Mouse (Mus musculus): ENCODE data around the gene Hlf. TPM values are rescaled to one million over a fixed set of nuclear protein-coding genes. Genes with fewer than 3 reads are reported as not detected.

The Hlf gene
- total RNA-seq, 1 experiment: 1.4 TPM

DNA sequence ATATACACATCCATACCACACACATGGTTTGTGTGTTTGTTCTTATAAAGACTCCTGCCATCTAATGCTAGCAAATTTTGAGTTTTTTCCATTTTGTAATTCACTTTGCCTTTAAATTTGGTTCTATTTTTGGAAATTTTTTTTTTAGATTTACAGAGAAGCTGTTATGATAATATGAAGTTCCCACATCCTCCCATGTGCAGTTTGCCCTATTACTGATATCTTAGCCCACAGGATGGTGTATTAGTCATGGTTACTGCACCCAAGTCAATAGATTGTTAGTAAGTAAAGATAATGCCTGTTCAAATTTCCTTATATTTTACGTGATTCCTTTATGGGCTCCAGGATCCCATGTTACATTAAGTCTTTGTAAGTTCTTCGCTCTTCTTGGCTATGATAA is 96.1 kb downstream of the Hlf start:
- no peak for TF ChIP-seq HCFC1 (IDR thresholded peaks at IDR 0.05; ENCODE audit: borderline replicate concordance, insufficient read depth, low read length)
- TF ChIP-seq CHD2 (IDR thresholded peaks at IDR 0.05; ENCODE audit: low read depth, low read length): no peak
- TF ChIP-seq ZC3H11A (IDR thresholded peaks at IDR 0.05; ENCODE audit: borderline replicate concordance, low read depth, low read length): no peak
- no peak for TF ChIP-seq ZNF384 (IDR thresholded peaks at IDR 0.05; ENCODE audit: low read depth, low read length)
- no peak for TF ChIP-seq MAFK (IDR thresholded peaks at IDR 0.05; ENCODE audit: insufficient read depth, low read depth, low read length)
- in situ Hi-C loops (cut with MboI; ENCODE audit: low sequenced_read_pairs in 2 of 2, unreplicated experiment in 2 of 2): no loop called here

DNA sequence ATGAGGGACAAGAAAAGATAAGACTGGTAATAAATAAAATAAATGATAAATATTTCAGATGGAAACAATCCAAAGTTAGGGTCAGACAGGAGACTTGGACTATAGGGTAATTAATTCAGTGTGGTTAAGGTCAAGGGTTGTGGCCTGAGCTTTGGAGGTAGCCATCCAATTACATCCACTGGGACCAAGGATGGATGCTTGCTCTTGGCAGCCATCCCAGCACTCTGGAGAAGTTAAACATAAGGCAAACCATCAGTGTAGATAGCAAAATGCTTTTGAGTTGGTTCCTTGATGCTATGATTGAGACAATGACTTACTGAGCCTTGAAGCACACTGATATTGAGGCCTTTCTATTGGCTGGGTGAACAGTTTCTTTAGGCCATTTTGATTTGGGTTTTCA is 97.9 kb downstream of the Hlf start:
- DNase-seq (ENCODE audit: low read depth, low spot score): no peak
- in situ Hi-C loops (cut with MboI; ENCODE audit: low sequenced_read_pairs in 2 of 2, unreplicated experiment in 2 of 2): no loop called here
- Histone ChIP-seq H3K27ac (ENCODE audit: insufficient read depth, low read depth, low read length, poor library complexity, severe bottlenecking) (no peak overlapping the region), H3K36me3 (ENCODE audit: control insufficient read depth, insufficient read depth, low read length, poor library complexity, severe bottlenecking) (no peaks in the 10 kb centered on the region), H3K9ac (ENCODE audit: insufficient read depth, low read depth, low read length, poor library complexity, severe bottlenecking) (no peak overlapping the region), H3K4me1 (ENCODE audit: control insufficient read depth in 2 of 2, insufficient read depth in 2 of 2, low read length in 2 of 2, poor library complexity in 1 of 2) (no peaks in the 10 kb centered on the region), H3K4me3 (ENCODE audit: insufficient read depth in 1 of 2, low read depth in 1 of 2, low read length in 2 of 2, poor library complexity in 1 of 2, severe bottlenecking in 1 of 2) (no peak overlapping the region), H3K9me3 (ENCODE audit: control insufficient read depth, insufficient read depth, low read depth, low read length) (no peaks in the 10 kb centered on the region)
- TF ChIP-seq ZNF384 (IDR thresholded peaks at IDR 0.05; ENCODE audit: low read depth, low read length): no peak
- TF ChIP-seq ZC3H11A (IDR thresholded peaks at IDR 0.05; ENCODE audit: borderline replicate concordance, low read depth, low read length): no peak

More for the DNA sequence above, 96.1 kb downstream of the Hlf start:
- H3K9ac ChIP-seq (ENCODE audit: insufficient read depth, low read depth, low read length, poor library complexity, severe bottlenecking): no peak overlapping the region
- no peaks in the 10 kb centered on the region for H3K9me3 ChIP-seq (ENCODE audit: control insufficient read depth, insufficient read depth, low read depth, low read length)
- DNase-seq (ENCODE audit: low read depth, low spot score): no peak
- no peaks in the 10 kb centered on the region for H3K36me3 ChIP-seq (ENCODE audit: control insufficient read depth, insufficient read depth, low read length, poor library complexity, severe bottlenecking)
- no peak overlapping the region for H3K4me3 ChIP-seq (ENCODE audit: insufficient read depth in 1 of 2, low read depth in 1 of 2, low read length in 2 of 2, poor library complexity in 1 of 2, severe bottlenecking in 1 of 2)
- H3K4me1 ChIP-seq (ENCODE audit: control insufficient read depth in 2 of 2, insufficient read depth in 2 of 2, low read length in 2 of 2, poor library complexity in 1 of 2): no peaks in the 10 kb centered on the region
- no peak overlapping the region for H3K27ac ChIP-seq (ENCODE audit: insufficient read depth, low read depth, low read length, poor library complexity, severe bottlenecking)

DNA sequence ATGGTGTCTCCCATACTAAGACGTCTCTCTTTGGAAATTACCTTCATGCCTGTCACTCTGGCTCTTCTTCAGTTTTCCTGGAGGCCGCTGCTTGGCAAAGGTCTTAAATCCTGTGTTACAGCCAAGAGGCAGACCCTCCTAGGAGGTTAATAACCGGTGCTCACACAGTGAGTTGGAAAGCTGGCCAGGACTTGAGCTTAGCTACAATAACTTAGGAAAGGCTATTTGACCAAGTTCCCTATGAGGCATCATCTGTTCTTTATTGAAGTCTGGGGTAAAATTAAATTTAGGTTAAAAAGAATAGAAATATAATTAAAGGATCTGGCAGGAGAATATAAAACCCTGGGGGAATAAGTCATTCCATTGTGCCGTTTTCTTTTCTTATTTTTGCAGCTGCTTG is 99.5 kb downstream of the Hlf start:
- DNase-seq (ENCODE audit: low read depth, low spot score): no peak
- H3K4me1 ChIP-seq (ENCODE audit: control insufficient read depth in 2 of 2, insufficient read depth in 2 of 2, low read length in 2 of 2, poor library complexity in 1 of 2): no peaks in the 10 kb centered on the region
- no peaks in the 10 kb centered on the region for H3K9me3 ChIP-seq (ENCODE audit: control insufficient read depth, insufficient read depth, low read depth, low read length)
- no peaks in the 10 kb centered on the region for H3K36me3 ChIP-seq (ENCODE audit: control insufficient read depth, insufficient read depth, low read length, poor library complexity, severe bottlenecking)
- no peak overlapping the region for H3K9ac ChIP-seq (ENCODE audit: insufficient read depth, low read depth, low read length, poor library complexity, severe bottlenecking)
- in situ Hi-C loops (cut with MboI; ENCODE audit: low sequenced_read_pairs in 2 of 2, unreplicated experiment in 2 of 2): no loop called here
- H3K4me3 ChIP-seq (ENCODE audit: insufficient read depth in 1 of 2, low read depth in 1 of 2, low read length in 2 of 2, poor library complexity in 1 of 2, severe bottlenecking in 1 of 2): no peak overlapping the region
- no peak overlapping the region for H3K27ac ChIP-seq (ENCODE audit: insufficient read depth, low read depth, low read length, poor library complexity, severe bottlenecking)
- TF ChIP-seq ZC3H11A (IDR thresholded peaks at IDR 0.05; ENCODE audit: borderline replicate concordance, low read depth, low read length): no peak
- TF ChIP-seq ZNF384 (IDR thresholded peaks at IDR 0.05; ENCODE audit: low read depth, low read length): no peak
- TF ChIP-seq MAFK (IDR thresholded peaks at IDR 0.05; ENCODE audit: insufficient read depth, low read depth, low read length): no peak
- TF ChIP-seq CHD2 (IDR thresholded peaks at IDR 0.05; ENCODE audit: low read depth, low read length): no peak
- TF ChIP-seq HCFC1 (IDR thresholded peaks at IDR 0.05; ENCODE audit: borderline replicate concordance, insufficient read depth, low read length): no peak

DNA sequence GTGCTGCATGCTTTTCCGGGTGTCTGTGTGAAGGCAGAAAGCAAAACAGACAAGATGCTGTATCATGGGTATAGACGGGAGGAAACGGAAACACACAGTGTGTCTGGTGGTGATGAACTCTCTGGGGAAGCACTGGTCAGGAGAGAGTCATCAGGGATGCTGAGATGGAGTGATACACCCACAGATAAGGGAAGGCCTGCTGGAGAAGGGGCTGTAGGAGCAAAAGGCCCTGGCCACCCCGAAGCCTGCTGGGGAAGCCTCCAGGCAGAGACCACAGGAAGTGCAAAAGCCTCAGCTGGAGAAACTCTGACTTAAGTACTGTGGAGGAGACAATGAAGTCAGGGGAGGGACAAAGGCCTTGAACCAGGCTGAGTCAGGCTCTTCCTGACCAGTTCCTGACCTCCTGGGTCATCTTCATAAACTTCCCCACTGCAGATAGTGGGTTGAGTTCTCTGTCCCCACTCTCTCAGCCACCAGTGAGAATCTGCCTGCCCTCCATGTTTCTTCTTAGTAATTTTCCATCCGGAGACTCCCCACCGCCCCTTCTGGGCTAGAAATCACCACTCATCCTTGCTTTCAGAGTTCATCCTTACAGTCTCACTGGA is 104.0 kb downstream of the Hlf start:
- TF ChIP-seq HCFC1 (IDR thresholded peaks at IDR 0.05; ENCODE audit: borderline replicate concordance, insufficient read depth, low read length): no peak
- no peak for TF ChIP-seq MAFK (IDR thresholded peaks at IDR 0.05; ENCODE audit: insufficient read depth, low read depth, low read length)
- TF ChIP-seq CHD2 (IDR thresholded peaks at IDR 0.05; ENCODE audit: low read depth, low read length): no peak
- no peak for TF ChIP-seq ZNF384 (IDR thresholded peaks at IDR 0.05; ENCODE audit: low read depth, low read length)
- no peak for TF ChIP-seq ZC3H11A (IDR thresholded peaks at IDR 0.05; ENCODE audit: borderline replicate concordance, low read depth, low read length)
- DNase-seq (ENCODE audit: low read depth, low spot score): no peak
- no peaks in the 10 kb centered on the region for H3K36me3 ChIP-seq (ENCODE audit: control insufficient read depth, insufficient read depth, low read length, poor library complexity, severe bottlenecking)
- no peak overlapping the region for H3K9ac ChIP-seq (ENCODE audit: insufficient read depth, low read depth, low read length, poor library complexity, severe bottlenecking)
- H3K27ac ChIP-seq (ENCODE audit: insufficient read depth, low read depth, low read length, poor library complexity, severe bottlenecking): no peak overlapping the region
- no peaks in the 10 kb centered on the region for H3K9me3 ChIP-seq (ENCODE audit: control insufficient read depth, insufficient read depth, low read depth, low read length)
- H3K4me3 ChIP-seq (ENCODE audit: insufficient read depth in 1 of 2, low read depth in 1 of 2, low read length in 2 of 2, poor library complexity in 1 of 2, severe bottlenecking in 1 of 2): no peak overlapping the region
- H3K4me1 ChIP-seq (ENCODE audit: control insufficient read depth in 2 of 2, insufficient read depth in 2 of 2, low read length in 2 of 2, poor library complexity in 1 of 2): no peaks in the 10 kb centered on the region
- in situ Hi-C loops (cut with MboI; ENCODE audit: low sequenced_read_pairs in 2 of 2, unreplicated experiment in 2 of 2): no loop called here

Other genes with a start within 250 kb of the Hlf start
- gene Gm45716, start 203.2 kb downstream of the Hlf start, total RNA-seq (2012; rRNA removed): 0.21 and 1.3 TPM in 2 replicates
- gene Mmd, start 141.4 kb downstream of the Hlf start, total RNA-seq (2012; rRNA removed): 4.8 and 15.5 TPM in 2 replicates
- gene Stxbp4, start 247.2 kb upstream of the Hlf start, total RNA-seq (2012; rRNA removed): 7.7 and 10.8 TPM in 2 replicates
- gene Cox11, start 247.3 kb upstream of the Hlf start, total RNA-seq (2012; rRNA removed): 29.6 and 32.4 TPM in 2 replicates